Mouse (Mus musculus): ENCODE results near the gene Cubn. TPM values are rescaled to one million over a fixed set of nuclear protein-coding genes. Genes with fewer than 3 reads are reported as not detected.

The Cubn gene
- total and polyA plus RNA-seq, 3 experiments, result 0.03 to 0.09 (median 0.04) TPM

GRCm38 (mm10) chr2:13229686-13230085 is 261.9 kb downstream of the Cubn start:
- no peak overlapping the region for H3K27ac ChIP-seq (ENCODE audit: insufficient read depth, low read depth)
- no peak for TF ChIP-seq ZC3H11A (IDR thresholded peaks at IDR 0.05; ENCODE audit: low read depth, low read length)
- TF ChIP-seq PAX5 (IDR thresholded peaks at IDR 0.05; ENCODE audit: low read length), result no peak
- TF ChIP-seq MEF2A (IDR thresholded peaks at IDR 0.05; ENCODE audit: borderline replicate concordance, low read depth, low read length), result no peak
- no peak for TF ChIP-seq JUN (IDR thresholded peaks at IDR 0.05; ENCODE audit: insufficient read depth, low read depth, low read length)
- no peak for TF ChIP-seq NELFE (IDR thresholded peaks at IDR 0.05; ENCODE audit: low read depth, low read length)
- TF ChIP-seq SIN3A (IDR thresholded peaks at IDR 0.05; ENCODE audit: low read length), result no peak
- TF ChIP-seq ZKSCAN1 (IDR thresholded peaks at IDR 0.05; ENCODE audit: borderline replicate concordance, low read depth, low read length), result no peak
- TF ChIP-seq NRF1 (IDR thresholded peaks at IDR 0.05; ENCODE audit: low read depth, low read length), result no peak
- TF ChIP-seq CTCF (conservative IDR thresholded peaks at IDR 0.05 in 1 of 2, IDR thresholded peaks at IDR 0.05 in 1 of 2; ENCODE audit: low read depth in 2 of 2, low read length in 2 of 2), result no peak
- no peak for TF ChIP-seq CHD1 (IDR thresholded peaks at IDR 0.05; ENCODE audit: low read depth, low read length)
- no peak for TF ChIP-seq MAFK (IDR thresholded peaks at IDR 0.05; ENCODE audit: insufficient replicate concordance, low read length)
- TF ChIP-seq MAX (IDR thresholded peaks at IDR 0.05; ENCODE audit: low read length), result no peak
- TF ChIP-seq TBP (conservative IDR thresholded peaks at IDR 0.05; ENCODE audit: low read depth, low read length), result no peak
- no peaks in the 10 kb centered on the region for H3K79me2 ChIP-seq (replicated peaks; ENCODE audit: control insufficient read depth, extremely low read depth, insufficient read depth, poor library complexity, severe bottlenecking)
- no peak overlapping the region for H3K4me3 ChIP-seq (replicated peaks in 1 of 3; ENCODE audit: low read depth in 2 of 3, low read length in 2 of 3, poor library complexity in 1 of 3)
- dilution Hi-C loops (cut with MboI; ENCODE audit: extremely low pct_ligation_motif_present, extremely low pct_unique_long_range_greater_than_20kb, low sequenced_read_pairs), result no loop called here
- peaks cover 0 to 38% of the 10 kb centered on the region in 2 experiments; a peak in 2 of 4 replicates for H3K4me1 ChIP-seq (ENCODE audit: control insufficient read depth in 1 of 2, insufficient read depth in 2 of 2)
- H3K9ac ChIP-seq (ENCODE audit: insufficient read depth, low read depth), result no peak overlapping the region
- H3K27me3 ChIP-seq (replicated peaks), result no peaks in the 10 kb centered on the region
- peaks cover 16% of the 10 kb centered on the region for H3K9me3 ChIP-seq (replicated peaks; ENCODE audit: low read length)
- in situ Hi-C loops (cut with MboI; ENCODE audit: low pct_ligation_motif_present, low pct_unique_long_range_greater_than_20kb, low sequenced_read_pairs), result loop anchor here (10.0 to 25.0 kb wide), 2 partner anchors 525 to 792 kb away; no protein-coding TSS in a partner anchor
- peaks cover 0 to 24% of the 10 kb centered on the region in 2 experiments for H3K36me3 ChIP-seq (replicated peaks in 1 of 2; ENCODE audit: control insufficient read depth in 1 of 2, insufficient read depth in 1 of 2, low read length in 1 of 2)
- no peak for DNase-seq (ENCODE audit: extremely low read depth)
- H3K4me2 ChIP-seq (ENCODE audit: insufficient read depth, low read depth, poor library complexity, severe bottlenecking), result no peak overlapping the region

Other genes starting within 250 kb of the Cubn start
- gene Rsu1, start 220.4 kb downstream of the Cubn start, total RNA-seq (2012; rRNA removed), result 29.5 and 33.0 TPM in 2 replicates
- gene Rsu1, start 220.4 kb downstream of the Cubn start, total RNA-seq (2014; rRNA removed), result 86.3 and 86.4 TPM in 2 replicates
- 102 and 108 TPM in 2 replicates for gene Rsu1, start 220.4 kb downstream of the Cubn start, polyA plus RNA-seq (2012; ENCODE audit: insufficient read length, low read depth)
- 8.4 and 8.8 TPM in 2 replicates for gene Trdmt1, start 52.9 kb upstream of the Cubn start, total RNA-seq (2012; rRNA removed)
- 28.6 and 29.8 TPM in 2 replicates for gene Trdmt1, start 52.9 kb upstream of the Cubn start, total RNA-seq (2014; rRNA removed)
- gene Trdmt1, start 52.9 kb upstream of the Cubn start, polyA plus RNA-seq (2012; ENCODE audit: insufficient read length, low read depth), result 11.2 and 11.8 TPM in 2 replicates
- 124 and 153 TPM in 2 replicates for gene Vim, start 82.1 kb upstream of the Cubn start, total RNA-seq (2012; rRNA removed)
- gene Vim, start 82.1 kb upstream of the Cubn start, total RNA-seq (2014; rRNA removed), result 135 and 157 TPM in 2 replicates
- gene Vim, start 82.1 kb upstream of the Cubn start, polyA plus RNA-seq (2012; ENCODE audit: insufficient read length, low read depth), result 140 and 164 TPM in 2 replicates